Mouse (Mus musculus) activated CD4-positive, CD25-positive, alpha-beta regulatory T cell, adult 9 weeks (primary cell): ENCODE measurements around the gene Olfr297. TPM values are rescaled to one million over a fixed set of nuclear protein-coding genes. Genes with fewer than 3 reads are reported as not detected.

Experiments
- polyA plus RNA-seq: library from polyadenylated mRNA; unstranded; fragments of 100-300 nt; shearing (Covaris generic); gene quantifications from one replicate; pipeline ENCODE4 v1.2.1, GENCODE M21; 2017

Gene Olfr297
- not detected for polyA plus RNA-seq

GRCm38 (mm10) chr7:86519668-86520067 lies at the start of gene Olfr297:
Gene Olfr297 (plus strand): TSS chr7:86519968.

GRCm38 (mm10) chr7:86492384-86492783 lies 27.4 kb upstream of the Olfr297 start, which contains the start of gene Olfr298:
Gene Olfr298 (minus strand): TSS chr7:86492484.

Other genes with a start within 250 kb of the Olfr297 start
- gene Olfr310, start 242.8 kb upstream of the Olfr297 start, polyA plus RNA-seq = not detected
- not detected for gene Olfr309, start 206.3 kb upstream of the Olfr297 start, polyA plus RNA-seq
- not detected for gene Olfr308, start 194.3 kb upstream of the Olfr297 start, polyA plus RNA-seq
- not detected for gene Olfr307, start 182.4 kb upstream of the Olfr297 start, polyA plus RNA-seq
- gene Olfr305, start 153.0 kb upstream of the Olfr297 start, polyA plus RNA-seq = not detected
- gene Olfr304, start 133.3 kb upstream of the Olfr297 start, polyA plus RNA-seq = not detected
- not detected for gene Olfr303, start 122.2 kb upstream of the Olfr297 start, polyA plus RNA-seq
- not detected for gene Olfr301, start 116.1 kb upstream of the Olfr297 start, polyA plus RNA-seq
- not detected for gene Olfr299, start 60.0 kb upstream of the Olfr297 start, polyA plus RNA-seq
- not detected for gene Olfr298, start 27.5 kb upstream of the Olfr297 start, polyA plus RNA-seq
- gene Olfr295, start 63.9 kb downstream of the Olfr297 start, polyA plus RNA-seq = not detected
- not detected for gene Olfr294, start 96.7 kb downstream of the Olfr297 start, polyA plus RNA-seq
- gene Olfr293, start 129.1 kb downstream of the Olfr297 start, polyA plus RNA-seq = not detected
- gene Olfr292, start 168.4 kb downstream of the Olfr297 start, polyA plus RNA-seq = not detected